Mouse (Mus musculus) CD4-positive, CD25-positive, alpha-beta regulatory T cell, adult 2 months (primary cell): ENCODE measurements around the gene Arhgap18.
A peak's percentile ranks its signal among the peaks of the same experiment; 100 is the strongest.

Experiments used
- DNase-seq: peaks from one replicate; pipeline ENCODE4 v3.0.0-alpha.2; 2012; ENCODE audit warnings: low read depth, low spot score

Gene Arhgap18

GRCm38 (mm10) chr10:26776443-26776842 lies 23.2 kb downstream of the Arhgap18 start:
- DNase-seq: no peak

GRCm38 (mm10) chr10:26780581-26780980 lies 27.4 kb downstream of the Arhgap18 start:
- DNase-seq: no peak

- no peak for DNase-seq
Measured at GRCm38 (mm10) chr10:26789680-26790079, 36.5 kb downstream of the Arhgap18 start.

GRCm38 (mm10) chr10:26791810-26792209 lies 38.6 kb downstream of the Arhgap18 start:
- no peak for DNase-seq

- no peak for DNase-seq
Measured at GRCm38 (mm10) chr10:26793013-26793412, 39.8 kb downstream of the Arhgap18 start.

GRCm38 (mm10) chr10:26796432-26797286 lies 43.4 kb downstream of the Arhgap18 start:
- DNase-seq: no peak

GRCm38 (mm10) chr10:26797287-26797672 lies 44.1 kb downstream of the Arhgap18 start:
- DNase-seq: no peak

- DNase-seq: peak; percentile 54
Measured at GRCm38 (mm10) chr10:26798752-26799411, 45.7 kb downstream of the Arhgap18 start.

- DNase-seq: peak; percentile 85
Measured at GRCm38 (mm10) chr10:26799562-26800051, 46.4 kb downstream of the Arhgap18 start.

- no peak for DNase-seq
Measured at GRCm38 (mm10) chr10:26804351-26804983, 51.2 kb downstream of the Arhgap18 start.

- DNase-seq: no peak
Measured at GRCm38 (mm10) chr10:26805007-26805406, 51.8 kb downstream of the Arhgap18 start.

GRCm38 (mm10) chr10:26806092-26806491 lies 52.9 kb downstream of the Arhgap18 start:
- DNase-seq: no peak

GRCm38 (mm10) chr10:26810059-26810458 lies 56.8 kb downstream of the Arhgap18 start:
- DNase-seq: no peak

- no peak for DNase-seq
Measured at GRCm38 (mm10) chr10:26810810-26811209, 57.6 kb downstream of the Arhgap18 start.

GRCm38 (mm10) chr10:26811342-26811741 lies 58.1 kb downstream of the Arhgap18 start:
- DNase-seq: no peak

GRCm38 (mm10) chr10:26815646-26816045 lies 62.4 kb downstream of the Arhgap18 start:
- no peak for DNase-seq

GRCm38 (mm10) chr10:26820326-26820725 lies 67.1 kb downstream of the Arhgap18 start:
- no peak for DNase-seq

- DNase-seq: no peak
Measured at GRCm38 (mm10) chr10:26820936-26821335, 67.7 kb downstream of the Arhgap18 start.

GRCm38 (mm10) chr10:26823997-26824396 lies 70.8 kb downstream of the Arhgap18 start:
- DNase-seq: no peak

- no peak for DNase-seq
Measured at GRCm38 (mm10) chr10:26825246-26825889, 72.1 kb downstream of the Arhgap18 start.

GRCm38 (mm10) chr10:26827315-26827714 lies 74.1 kb downstream of the Arhgap18 start:
- no peak for DNase-seq
